Mouse (Mus musculus) bone marrow, adult 2 months (tissue): ENCODE data around the gene Tmem94.

ENCODE experiments used
- CTCF ChIP-seq: fragments of 200-500 bp; IDR thresholded peaks from 2 replicates; pipeline ENCODE4 v1.5.1; 2011; ENCODE audit warnings: low read length, control low read depth; ENCODE audit not compliant: control insufficient read depth, insufficient read depth
- POLR2A ChIP-seq: fragments of 200-500 bp; IDR thresholded peaks from 2 replicates; pipeline ENCODE4 v1.6.1; 2011; ENCODE audit warnings: low read depth, mild to moderate bottlenecking, control low read depth, low read length, borderline replicate concordance; ENCODE audit not compliant: control insufficient read depth

DNA sequence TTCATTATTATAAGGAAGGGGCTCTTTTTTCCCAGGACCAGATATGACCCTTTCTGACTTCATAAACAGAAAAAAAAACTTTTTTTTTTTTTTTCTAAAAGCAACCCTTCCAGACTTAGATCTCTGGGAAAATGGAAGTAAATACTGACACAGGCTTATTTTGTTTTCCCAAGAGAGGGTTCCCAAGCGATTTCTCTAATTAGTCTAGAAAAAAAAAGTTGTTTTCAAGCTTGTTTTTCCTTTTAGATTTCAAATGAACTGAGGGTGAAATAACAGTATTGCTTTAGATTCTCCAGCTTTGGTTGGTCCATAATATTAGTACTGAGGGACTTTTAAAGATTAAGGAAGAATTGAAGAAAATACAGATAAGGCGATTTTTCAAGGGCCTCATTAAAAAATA lies 535 bp upstream of the Tmem94 start:
- TF ChIP-seq POLR2A (no peak), CTCF (no peak)
